Mouse (Mus musculus) v-Abl transformed pro-B cells (cell line): ENCODE measurements around the gene Rad51d.
"Not testable (repeated sequence)": the region's sequence is repeated elsewhere in the genome, so short reads cannot be mapped to it uniquely, and the experiment has no call there.

Experiments used
- in situ Hi-C, 2 experiments: fragments of 400-800 bp; cut with MboI; formaldehyde crosslinking; loops; one replicate each; pipeline ENCODE4 v1.15.1; 2025; ENCODE audit not compliant: unreplicated experiment in 2 of 2

Rad51d gene

DNA sequence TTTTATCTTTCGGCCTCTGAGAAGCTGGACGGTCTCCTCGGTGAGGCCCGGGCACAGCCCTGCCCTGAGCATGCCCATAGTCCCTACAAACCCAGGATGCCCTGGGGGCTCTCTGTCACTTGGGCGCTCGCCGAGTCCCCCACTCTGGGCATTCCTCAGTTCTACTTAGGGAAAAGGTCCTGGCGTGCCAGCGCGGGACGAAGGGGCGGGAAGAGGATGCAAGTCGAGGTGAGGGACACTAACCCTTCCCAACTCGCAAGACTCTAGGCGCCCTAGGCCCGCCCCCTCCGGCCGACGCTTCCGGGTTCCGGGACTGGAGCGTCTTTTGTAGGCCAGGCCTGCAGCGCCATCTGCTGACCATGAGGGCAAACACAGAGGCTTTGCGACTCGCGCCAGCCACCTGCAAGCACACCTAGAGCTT lies at the start of gene Rad51d:
TSS of gene Rad51d (minus strand) at position 273 of the 421 bp plus-strand sequence.
- in situ Hi-C loops = loop anchor here (5.0 to 25.0 kb wide), 5 partner anchors 276 to 1253 kb away; partner anchors contain the start of gene Tmem132e (in 1 of the 2)

DNA sequence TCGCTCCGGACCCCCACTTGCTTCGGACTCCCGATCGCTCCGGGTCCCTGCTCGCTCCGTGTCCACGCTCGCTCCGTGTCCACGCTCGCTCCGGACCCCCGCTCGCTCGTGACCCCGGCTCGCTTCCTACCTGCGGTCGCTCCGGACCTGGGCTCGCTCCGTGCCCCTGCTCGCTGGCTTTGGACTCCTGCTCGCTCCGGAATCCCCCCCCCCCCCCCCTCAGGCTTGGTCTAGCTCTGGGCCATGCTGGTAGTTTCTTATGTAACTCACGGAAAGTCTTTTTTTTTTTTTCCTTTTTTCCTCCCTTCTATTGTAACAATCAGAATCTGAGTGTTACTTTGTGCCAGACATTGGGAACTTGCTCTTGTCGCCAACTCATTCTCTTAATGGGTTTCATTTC lies 42.8 kb upstream of the Rad51d start:
- in situ Hi-C loops = no loop called here

DNA sequence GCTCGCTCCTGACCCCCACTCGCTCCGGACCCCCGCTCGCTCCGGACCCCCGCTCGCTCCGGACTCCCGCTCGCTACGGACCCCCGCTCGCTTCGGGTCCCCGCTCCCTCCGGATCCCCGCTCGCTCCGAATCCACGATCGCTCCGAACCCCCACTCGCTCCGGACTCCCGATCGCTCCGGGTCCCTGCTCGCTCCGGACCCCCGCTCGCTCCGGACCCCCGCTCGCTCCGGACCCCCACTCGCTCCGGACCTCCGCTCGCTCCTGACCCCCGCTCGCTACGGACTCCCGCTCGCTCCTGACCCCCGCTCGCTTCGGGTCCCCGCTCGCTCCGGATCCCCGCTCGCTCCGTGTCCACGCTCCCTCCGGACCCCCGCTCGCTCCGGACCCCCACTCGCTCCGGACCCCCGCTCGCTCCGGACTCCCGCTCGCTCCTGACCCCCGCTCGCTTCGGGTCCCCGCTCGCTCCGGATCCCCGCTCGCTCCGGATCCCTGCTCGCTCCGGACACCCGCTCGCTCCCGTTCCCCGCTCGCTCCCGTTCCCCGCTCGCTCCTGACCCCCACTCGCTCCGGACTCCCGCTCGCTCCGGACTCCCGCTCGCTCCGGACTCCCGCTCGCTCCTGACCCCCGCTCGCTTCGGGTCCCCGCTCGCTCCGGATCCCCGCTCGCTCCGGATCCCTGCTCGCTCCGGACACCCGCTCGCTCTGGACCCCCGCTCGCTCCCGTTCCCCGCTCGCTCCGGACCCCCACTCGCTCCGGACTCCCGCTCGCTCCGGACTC lies 41.4 kb upstream of the Rad51d start:
- in situ Hi-C loops = not testable (repeated sequence)

DNA sequence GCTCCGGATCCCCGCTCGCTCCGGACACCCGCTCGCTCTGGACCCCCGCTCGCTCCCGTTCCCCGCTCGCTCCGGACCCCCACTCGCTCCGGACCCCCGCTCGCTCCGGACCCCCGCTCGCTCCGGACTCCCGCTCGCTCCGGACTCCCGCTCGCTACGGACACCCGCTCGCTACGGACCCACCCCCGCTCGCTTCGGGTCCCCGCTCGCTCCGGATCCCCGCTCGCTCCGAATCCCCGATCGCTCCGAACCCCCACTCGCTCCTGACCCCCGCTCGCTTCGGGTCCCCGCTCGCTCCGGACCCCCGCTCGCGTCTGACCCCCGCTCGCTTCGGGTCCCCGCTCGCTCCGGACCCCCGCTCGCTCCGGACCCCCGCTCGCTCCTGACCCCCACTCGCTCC lies 40.7 kb upstream of the Rad51d start:
- in situ Hi-C loops = not testable (repeated sequence)

DNA sequence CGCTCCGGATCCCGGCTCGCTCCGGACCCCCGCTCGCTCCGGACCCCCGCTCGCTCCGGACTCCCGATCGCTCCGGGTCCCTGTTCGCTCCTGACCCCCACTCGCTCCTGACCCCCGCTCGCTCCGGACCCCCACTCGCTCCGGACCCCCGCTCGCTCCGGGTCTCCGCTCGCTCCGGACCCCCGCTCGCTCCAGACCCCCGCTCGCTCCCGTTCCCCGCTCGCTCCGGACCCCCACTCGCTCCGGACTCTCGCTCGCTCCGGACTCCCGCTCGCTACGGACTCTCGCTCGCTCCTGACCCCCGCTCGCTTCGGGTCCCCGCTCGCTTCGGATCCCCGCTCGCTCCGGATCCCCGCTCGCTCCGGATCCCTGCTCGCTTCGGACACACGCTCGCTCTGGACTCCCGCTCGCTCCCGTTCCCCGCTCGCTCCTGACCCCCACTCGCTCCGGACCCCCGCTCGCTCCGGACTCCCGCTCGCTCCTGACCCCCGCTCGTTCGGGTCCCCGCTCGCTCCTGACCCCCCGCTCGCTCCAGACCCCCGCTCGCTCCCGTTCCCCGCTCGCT lies 40.1 kb upstream of the Rad51d start:
- in situ Hi-C loops = not testable (repeated sequence)

DNA sequence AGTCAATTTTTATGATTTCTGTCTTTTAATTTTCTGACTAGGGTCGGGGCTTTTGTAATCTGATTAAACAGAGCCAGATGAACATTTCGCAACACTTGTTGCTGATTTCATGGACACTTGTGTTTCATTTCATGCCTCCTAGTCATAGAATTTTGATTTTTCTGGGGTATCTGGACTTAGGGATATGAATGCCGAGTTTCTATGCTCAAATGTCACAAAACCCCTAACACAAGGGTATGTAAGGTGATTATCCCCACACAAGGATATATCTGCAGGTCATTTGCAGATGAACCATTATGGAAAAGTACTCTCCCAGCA lies 39.2 kb upstream of the Rad51d start:
- in situ Hi-C loops = loop anchor here in 1 of 2 experiments (10.0 kb wide), 1 partner anchor 105 kb away; no protein-coding TSS in a partner anchor

DNA sequence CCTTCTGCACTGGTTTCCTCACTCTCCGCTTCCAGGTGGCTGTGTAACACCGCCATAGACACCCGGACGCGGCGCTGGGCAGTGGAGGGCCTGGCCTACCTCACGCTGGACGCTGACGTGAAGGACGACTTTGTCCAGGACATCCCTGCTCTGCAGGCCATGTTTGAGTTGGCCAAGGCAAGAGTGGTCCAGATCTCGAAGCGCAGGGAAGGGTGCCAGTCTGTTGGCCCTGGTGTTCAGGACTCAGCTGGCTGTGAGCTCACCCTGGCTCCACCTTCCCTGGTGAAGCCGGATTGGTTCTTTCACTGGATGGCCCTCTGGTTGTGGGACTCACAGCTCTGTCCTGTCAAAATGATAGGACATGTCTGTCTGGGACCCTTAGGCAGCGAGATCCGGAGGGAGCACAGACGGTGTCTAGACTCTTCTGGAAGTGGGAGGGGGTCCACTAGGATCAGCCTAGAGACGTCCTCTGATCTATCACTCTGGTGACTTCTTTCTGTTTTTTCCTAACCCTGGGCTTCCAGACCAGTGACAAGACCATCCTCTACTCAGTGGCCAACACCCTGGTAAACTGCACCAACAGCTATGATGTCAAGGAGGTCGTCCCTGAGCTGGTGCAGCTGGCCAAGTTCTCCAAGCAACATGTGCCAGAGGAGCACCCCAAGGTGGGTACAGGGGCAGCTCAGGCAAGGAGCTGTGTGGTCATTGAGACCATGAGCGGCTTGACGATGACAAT lies 38.7 kb upstream of the Rad51d start:
- in situ Hi-C loops = loop anchor here in 1 of 2 experiments (10.0 kb wide), 1 partner anchor 106 kb away; no protein-coding TSS in a partner anchor

DNA sequence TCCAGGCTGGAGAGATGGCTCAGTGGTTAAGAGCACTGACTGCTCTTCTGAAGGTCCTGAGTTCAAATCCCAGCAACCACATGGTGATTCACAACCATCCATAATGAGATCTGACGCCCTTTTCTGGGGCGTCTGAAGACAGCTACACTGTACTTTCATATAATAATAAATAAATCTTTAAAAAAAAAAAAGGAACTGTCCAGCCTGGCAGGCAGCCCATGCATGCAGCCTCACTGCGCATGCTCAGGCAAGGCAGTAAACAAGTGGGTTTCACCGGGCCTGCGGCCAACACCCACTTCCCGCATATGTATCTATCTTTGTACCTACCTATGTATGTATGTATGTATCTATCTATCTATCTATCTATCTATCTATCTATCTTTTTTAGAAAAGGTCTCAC lies 33.5 kb upstream of the Rad51d start:
- in situ Hi-C loops = loop anchor here (10.0 to 25.0 kb wide), 2 partner anchors 111 to 263 kb away; partner anchors contain the start of genes Slfn3 (in 2 of the 2) and Slfn4 (in 2 of the 2)

DNA sequence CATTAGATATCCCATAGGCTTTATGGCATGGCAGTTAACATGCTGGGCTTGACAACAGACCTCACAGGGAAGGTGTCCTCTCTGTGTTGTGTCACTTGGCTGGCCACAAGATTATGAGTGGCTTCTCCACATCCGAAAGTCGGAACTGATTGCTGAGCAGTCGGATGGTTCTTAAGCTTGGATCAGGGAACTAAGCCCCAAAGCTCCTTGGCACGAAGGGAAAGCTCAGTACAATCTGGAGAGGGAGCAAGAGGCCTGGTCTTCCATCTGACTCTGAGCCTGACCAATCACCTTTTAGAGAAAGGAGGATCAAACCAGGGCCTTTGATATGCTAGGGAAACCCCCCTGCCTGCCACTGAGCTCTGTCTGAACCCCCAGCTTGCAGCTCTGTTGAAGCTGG lies 31.3 kb upstream of the Rad51d start:
- in situ Hi-C loops = loop anchor here (10.0 to 25.0 kb wide), 2 partner anchors 113 to 266 kb away; partner anchors contain the start of genes Slfn3 (in 2 of the 2) and Slfn4 (in 2 of the 2)

DNA sequence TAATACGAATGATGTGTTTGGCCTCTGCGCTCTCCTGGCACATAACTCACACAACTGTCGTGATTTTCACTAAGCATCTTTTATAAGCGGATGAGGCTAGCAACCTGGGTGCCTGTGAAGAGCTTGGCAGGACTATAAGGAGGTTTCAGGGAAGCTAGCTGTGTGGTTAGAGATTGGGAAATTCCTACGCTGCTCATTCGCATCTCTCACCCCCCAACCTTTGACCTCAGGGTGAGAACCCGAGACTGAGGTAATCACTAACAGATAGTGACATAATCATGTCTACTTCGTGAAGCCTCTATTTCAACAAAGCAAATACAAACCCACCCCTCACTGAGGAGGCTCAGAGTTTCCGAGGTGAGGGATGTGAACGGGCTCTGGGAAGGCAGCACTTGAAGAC lies 30.4 kb upstream of the Rad51d start:
- in situ Hi-C loops = loop anchor here (10.0 to 25.0 kb wide), 2 partner anchors 114 to 267 kb away; partner anchors contain the start of genes Slfn3 (in 2 of the 2) and Slfn4 (in 2 of the 2)

DNA sequence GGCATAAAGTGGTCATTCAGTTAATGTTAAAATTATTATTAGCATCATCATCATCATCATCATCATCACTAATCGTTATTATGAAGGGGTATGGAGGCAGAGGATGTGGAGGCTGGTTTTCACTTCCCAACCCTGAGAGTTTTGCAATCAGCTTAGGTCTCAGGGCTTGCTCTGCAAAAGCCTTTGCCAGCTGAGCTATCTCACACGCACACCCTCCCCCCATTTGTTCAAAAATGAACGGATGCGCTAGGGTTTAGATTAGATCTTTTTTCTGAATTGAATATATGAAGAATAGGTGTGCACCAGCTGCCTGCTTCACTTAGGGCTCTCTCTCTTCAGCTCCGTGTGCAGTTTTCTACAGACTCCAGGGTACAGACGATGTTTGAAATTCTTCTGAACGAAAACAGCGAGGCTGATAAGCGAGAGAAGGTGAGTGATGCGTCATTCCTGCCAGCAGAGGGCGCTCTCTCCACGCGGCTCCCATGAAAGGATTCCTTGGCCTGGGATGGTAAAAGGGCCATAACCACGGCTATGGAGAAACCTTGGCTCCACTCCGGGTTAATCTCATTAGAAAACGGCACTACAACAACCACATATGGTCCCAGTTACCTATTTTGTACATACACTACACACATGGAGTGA lies 24.4 kb upstream of the Rad51d start:
- in situ Hi-C loops = loop anchor here (5.0 to 25.0 kb wide), 5 partner anchors 42 to 507 kb away; partner anchors contain the start of genes Slfn3 (in 2 of the 2) and Slfn4 (in 2 of the 2)

DNA sequence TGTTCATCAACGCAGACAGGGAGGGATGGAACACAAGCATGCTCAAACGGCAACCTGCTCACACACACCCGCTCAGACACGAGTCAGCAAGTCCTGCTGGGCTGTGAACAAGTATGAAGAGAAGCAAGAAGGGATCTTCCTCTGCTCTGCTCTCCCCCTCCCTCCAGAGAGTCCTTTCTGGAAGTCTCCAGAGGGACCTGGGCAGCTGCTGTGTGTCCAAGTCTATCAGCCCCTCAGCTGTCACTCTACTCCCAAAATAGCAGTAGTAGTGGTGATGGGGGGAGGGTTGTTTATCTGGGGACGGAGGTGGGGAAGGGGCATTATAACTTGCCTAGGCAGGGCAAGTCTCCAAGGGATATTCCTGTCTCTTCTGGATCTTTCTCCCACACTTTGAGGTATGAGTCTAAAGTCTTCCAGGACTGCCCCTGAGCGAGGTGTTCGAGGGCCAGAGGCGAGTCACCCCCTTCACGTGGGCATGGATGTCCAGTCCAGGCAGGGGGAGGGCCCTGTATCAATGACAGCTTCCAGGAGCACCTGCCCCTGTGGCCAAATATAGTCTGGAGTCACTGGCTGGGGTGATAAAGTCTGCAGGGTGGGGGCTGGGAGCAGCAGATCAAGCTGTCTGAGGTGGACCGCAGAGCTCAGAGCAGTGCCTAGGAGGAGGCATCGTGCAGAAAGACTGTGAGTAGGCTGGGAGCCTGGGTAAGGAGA lies 20.4 kb upstream of the Rad51d start:
- in situ Hi-C loops = loop anchor here (5.0 to 25.0 kb wide), 3 partner anchors 124 to 511 kb away; partner anchors contain the start of genes Slfn3 (in 2 of the 2) and Slfn4 (in 2 of the 2)

DNA sequence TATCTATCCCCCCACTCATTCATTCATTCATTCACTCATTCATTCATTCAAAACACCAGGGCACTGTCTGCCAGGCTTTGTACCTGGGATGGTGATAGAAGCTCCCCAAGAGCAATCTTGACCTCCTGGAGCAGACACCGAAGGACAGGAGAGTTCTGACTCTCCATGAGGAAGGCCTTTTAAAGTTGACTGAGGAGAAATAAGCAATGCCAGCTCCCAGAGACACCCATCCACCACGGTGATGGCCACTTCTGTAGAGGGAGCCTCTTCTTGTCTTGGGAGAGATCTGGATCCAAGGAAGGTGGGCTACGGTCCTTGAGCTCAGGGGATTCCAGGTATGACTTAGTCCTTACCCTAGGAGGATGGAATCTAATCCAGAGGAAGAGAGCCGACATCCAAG lies 19.8 kb upstream of the Rad51d start, which contains the start of gene Unc45b:
TSS of gene Unc45b (plus strand) at position 301 of the 400 bp plus-strand sequence.
- in situ Hi-C loops = loop anchor here (5.0 to 25.0 kb wide), 3 partner anchors 125 to 512 kb away; partner anchors contain the start of genes Slfn3 (in 2 of the 2) and Slfn4 (in 2 of the 2)

DNA sequence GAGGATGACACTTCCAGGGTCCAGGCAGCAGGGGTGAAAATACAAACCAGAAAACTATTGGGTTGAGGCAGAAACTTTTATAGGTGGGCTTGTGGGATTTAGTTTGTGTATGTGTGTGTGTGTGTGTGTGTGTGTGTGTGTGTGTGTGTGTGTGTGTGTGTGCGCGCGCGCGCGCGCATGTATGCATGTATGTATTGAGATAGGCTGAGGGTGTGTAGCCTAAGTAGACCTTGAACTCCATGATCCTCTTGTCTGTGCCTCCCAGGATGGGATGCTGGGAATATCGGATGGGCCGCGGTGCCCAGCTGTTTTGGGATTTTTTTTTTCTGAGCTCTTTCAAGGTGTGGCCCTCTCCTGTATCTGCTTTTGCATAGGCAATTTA lies 18.2 kb upstream of the Rad51d start:
- in situ Hi-C loops = loop anchor here (25.0 kb wide), 1 partner anchor 279 kb away; the partner anchor contains the start of genes Slfn3 (in 2 of the 2) and Slfn4 (in 2 of the 2)

DNA sequence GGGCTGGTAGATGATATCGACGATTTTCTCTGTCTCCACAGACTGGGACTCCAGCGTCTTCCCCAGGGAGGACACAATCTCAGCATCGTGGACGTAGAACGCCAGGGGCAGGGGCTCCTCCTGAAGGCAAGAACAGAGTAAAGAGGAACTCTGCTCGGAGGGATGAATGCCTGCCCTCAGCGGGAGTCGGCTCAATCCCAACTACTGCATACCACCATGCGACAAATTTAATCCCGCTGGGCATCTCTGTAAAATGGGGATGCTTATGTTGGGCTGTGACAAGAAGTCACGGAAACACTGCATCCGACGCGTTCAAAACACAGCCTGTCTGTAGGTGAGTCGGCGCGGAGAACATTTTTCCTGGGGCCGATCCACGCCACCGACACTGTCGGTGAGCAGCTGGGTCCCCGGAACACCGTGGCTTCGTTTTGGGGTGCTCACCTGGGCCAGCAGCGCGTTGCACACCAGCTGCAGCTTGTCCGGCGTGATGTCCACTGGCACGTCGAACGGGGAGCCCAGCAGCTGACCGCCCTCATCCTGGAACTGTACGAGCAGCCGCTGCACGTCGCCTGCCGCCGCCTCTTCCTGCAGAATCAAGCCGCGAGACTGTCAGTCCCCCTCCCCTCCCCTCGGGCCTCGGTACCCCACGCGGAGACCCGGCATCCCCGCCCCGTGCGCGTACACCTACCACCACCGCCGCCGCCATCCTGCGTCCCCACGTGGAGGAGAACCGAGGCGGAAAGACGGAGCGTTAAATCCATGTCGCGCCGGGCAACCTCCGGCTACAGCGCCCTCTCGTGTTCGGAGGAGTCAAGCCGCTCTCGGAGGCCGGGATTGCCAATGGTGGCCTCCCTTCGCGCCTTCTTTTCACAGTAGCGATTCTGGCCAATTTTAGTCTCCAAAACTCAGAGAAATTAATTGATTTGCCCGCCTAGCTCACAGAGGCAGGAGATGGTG lies 17.5 kb upstream of the Rad51d start, which contains the start of gene Nle1:
TSS of gene Nle1 (minus strand) at position 761 of the 957 bp plus-strand sequence.
- in situ Hi-C loops = loop anchor here (25.0 kb wide), 1 partner anchor 279 kb away; the partner anchor contains the start of genes Slfn3 (in 2 of the 2) and Slfn4 (in 2 of the 2)

DNA sequence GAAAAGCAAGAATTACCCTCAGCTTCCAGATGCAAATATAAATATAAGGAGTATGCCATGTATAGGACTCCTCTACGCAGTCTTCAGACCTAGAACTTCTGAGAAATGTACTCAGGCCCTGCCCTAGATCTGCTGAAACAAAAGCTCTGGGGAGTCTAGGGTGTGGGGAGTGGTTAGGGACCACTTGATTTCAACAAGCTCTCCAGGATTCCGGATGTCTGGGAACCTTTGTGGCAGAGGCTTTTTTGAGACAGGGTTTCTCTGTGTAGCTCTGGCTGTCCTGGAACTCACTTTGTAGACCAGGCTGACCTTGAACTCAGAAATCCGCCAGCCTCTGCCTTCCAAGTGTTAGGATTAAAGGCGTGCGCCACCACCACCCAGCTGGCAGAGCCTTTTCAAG lies 15.4 kb upstream of the Rad51d start:
- in situ Hi-C loops = loop anchor here (25.0 kb wide), 1 partner anchor 281 kb away; the partner anchor contains the start of genes Slfn3 (in 2 of the 2) and Slfn4 (in 2 of the 2)

DNA sequence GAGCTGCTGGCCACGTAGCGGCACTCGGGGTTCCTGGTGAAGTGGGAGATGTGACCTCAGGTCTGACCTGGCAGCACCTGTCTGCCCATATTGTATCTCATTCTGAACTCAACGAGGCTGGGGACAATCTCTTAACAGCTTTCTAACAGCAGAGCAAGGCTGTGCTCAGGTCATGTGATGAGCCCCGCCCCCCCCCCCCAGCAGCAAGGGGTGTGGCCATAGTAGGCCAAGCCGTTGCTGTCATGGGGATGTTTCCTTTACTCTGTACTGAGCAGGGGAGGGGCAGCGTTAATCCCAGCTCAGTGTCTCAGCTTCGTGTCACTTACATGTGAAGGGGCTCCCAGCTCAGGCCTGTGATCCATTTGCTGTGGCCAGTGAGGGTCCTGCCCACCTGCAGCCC lies 14.5 kb upstream of the Rad51d start:
- in situ Hi-C loops = loop anchor here (25.0 kb wide), 1 partner anchor 282 kb away; the partner anchor contains the start of genes Slfn3 (in 2 of the 2) and Slfn4 (in 2 of the 2)
